Mouse (Mus musculus): ENCODE results near the gene Sall1. TPM values are rescaled to one million over a fixed set of nuclear protein-coding genes. Genes with fewer than 3 reads are reported as not detected.

The Sall1 gene
- 1.2 TPM for polyA plus RNA-seq (2014; fragmentation: Illumina TruSeq; extraction: RNeasy Lipid Tissue Mini Kit (QIAGEN cat#74804); ENCODE audit: low read depth, low replicate concordance)

DNA sequence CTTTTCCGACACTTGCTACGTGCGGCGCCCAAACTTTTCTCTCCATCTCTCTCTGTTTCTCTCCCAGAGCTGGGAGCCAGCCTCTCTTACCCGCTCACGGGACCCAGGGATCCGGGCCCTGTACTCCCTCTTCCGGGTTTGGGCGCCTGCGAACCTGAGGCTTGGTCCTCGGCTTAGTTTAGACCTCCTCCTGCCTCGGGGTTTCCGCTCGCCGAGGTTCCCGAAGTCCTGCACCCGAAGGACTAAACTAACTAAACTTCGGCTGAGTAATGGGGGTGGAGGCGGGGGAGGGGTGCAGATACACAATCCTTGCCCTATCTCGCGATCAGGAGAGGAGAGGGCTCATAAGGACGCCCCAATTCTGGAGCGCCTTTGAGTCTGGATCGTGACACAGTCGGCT lies at the start of gene Sall1:
Gene Sall1 (minus strand): TSS at position 223 of the 400 bp plus-strand sequence.

